Mouse (Mus musculus) kidney, postnatal 0 days (tissue): ENCODE measurements around the gene Arid1b. TPM values are rescaled to one million over a fixed set of nuclear protein-coding genes. Genes with fewer than 3 reads are reported as not detected.

Experiments used
- ATAC-seq: fragments of 200-750 bp; cut with Nextera tagmentation; replicated peaks from 2 replicates; pipeline ENCODE4 v1.8.0; 2017; ENCODE audit warnings: low read depth, moderate number of reproducible peaks, moderate TSS enrichment, moderate library complexity; ENCODE audit not compliant: low FRiP score
- DNase-seq: peaks from one replicate; pipeline ENCODE4 v3.0.0-alpha.2; 2016; ENCODE audit warnings: low spot score
- H3K27ac ChIP-seq: fragments of 300-500 bp; sonication (generic); 2 replicates; pipeline ENCODE4 v1.5.1; 2014; ENCODE audit warnings: mild to moderate bottlenecking
- H3K27me3 ChIP-seq: fragments of 300-500 bp; sonication (generic); 2 replicates; pipeline ENCODE4 v1.6.1; 2014; ENCODE audit warnings: low read length, mixed read lengths; ENCODE audit not compliant: insufficient read depth
- H3K36me3 ChIP-seq: fragments of 300-500 bp; sonication (generic); 2 replicates; pipeline ENCODE4 v1.6.1; 2014; ENCODE audit warnings: low read length, mixed read lengths; ENCODE audit not compliant: insufficient read depth
- H3K4me1 ChIP-seq: fragments of 300-500 bp; sonication (generic); replicated peaks from 2 replicates; pipeline ENCODE4 v1.6.1; 2014; ENCODE audit warnings: antibody characterized with exemption, low read length, mixed read lengths; ENCODE audit not compliant: insufficient read depth
- H3K4me2 ChIP-seq: fragments of 300-500 bp; sonication (generic); 2 replicates; pipeline ENCODE4 v1.6.1; 2014; ENCODE audit warnings: mild to moderate bottlenecking, low read length, moderate library complexity, mixed read lengths
- H3K4me3 ChIP-seq: fragments of 300-500 bp; sonication (generic); replicated peaks from 2 replicates; pipeline ENCODE4 v1.5.1; 2014; ENCODE audit warnings: low read depth, low read length
- H3K9ac ChIP-seq: fragments of 300-500 bp; sonication (generic); 2 replicates; pipeline ENCODE4 v1.6.1; 2014; ENCODE audit warnings: low read depth, low read length
- H3K9me3 ChIP-seq: fragments of 300-500 bp; sonication (generic); replicated peaks from 2 replicates; pipeline ENCODE4 v1.6.1; 2016; ENCODE audit warnings: low read length, inconsistent platforms, mixed read lengths
- CTCF ChIP-seq: IDR thresholded peaks from 2 replicates; pipeline ENCODE4 v1.5.1; 2016; ENCODE audit warnings: antibody characterized with exemption, low read depth, mild to moderate bottlenecking, moderate library complexity
- WGBS: fragments of 180-500 bp; shearing (Covaris S2); extraction: QIAGEN DNeasy Blood & Tissue Kit; methylation state at CpG from one replicate; pipeline ENCODE4 v1.1.7; 2014; 5-methylcytosine and 5-hydroxymethylcytosine counted together
- polyA plus RNA-seq: library from polyadenylated mRNA; unstranded; fragments of >200 nt; fragmentation: Nextera tagmentation; extraction: Ambion mirVana; gene quantifications from 2 replicates; pipeline ENCODE4 v1.2.1, GENCODE M21; 2015

Gene Arid1b
- polyA plus RNA-seq, 1 experiment from 2014 or later: 9.2 TPM

DNA sequence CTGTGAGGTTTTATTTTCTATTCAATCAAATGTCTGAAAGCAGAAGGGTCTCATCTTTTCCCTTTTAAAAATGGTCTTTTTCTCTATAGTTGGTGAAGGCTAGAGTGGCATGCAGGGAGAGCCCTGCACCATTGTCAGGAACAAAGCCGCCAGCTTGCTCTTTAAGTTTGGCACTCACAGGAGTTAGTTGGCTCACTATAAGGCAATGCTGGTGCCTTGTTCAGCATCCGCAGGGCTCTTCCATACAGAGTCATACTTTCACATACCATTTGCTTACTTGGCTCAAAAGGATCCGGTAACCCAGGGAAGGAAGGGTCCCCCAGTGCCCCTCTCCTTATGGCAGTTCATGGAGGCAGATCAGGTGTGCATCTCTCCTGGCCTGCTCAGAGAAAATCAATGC lies 279.0 kb downstream of the Arid1b start:
- H3K36me3 ChIP-seq: 0 out of 2 replicates have a peak, but pooled peaks cover 2% of the 10 kb centered on the region
- no peak overlapping the region for H3K9ac ChIP-seq
- no peaks in the 10 kb centered on the region for H3K9me3 ChIP-seq
- TF ChIP-seq CTCF: no peak
- DNase-seq: no peak
- H3K4me3 ChIP-seq: no peak overlapping the region
- no peak overlapping the region for H3K4me2 ChIP-seq
- ATAC-seq: no peak
- WGBS: 91% methylated on average over 3 of the region's 3 CpGs
- H3K4me1 ChIP-seq: 0 out of 2 replicates have a peak, but pooled peaks cover 3% of the 10 kb centered on the region
- no peak overlapping the region for H3K27ac ChIP-seq
- no peaks in the 10 kb centered on the region for H3K27me3 ChIP-seq

- DNase-seq: no peak
These were observed 279.6 kb downstream of the Arid1b start for GRCm38 (mm10) chr17:5273685-5274084.

GRCm38 (mm10) chr17:5274429-5274828 lies 280.3 kb downstream of the Arid1b start:
- H3K27ac ChIP-seq: no peak overlapping the region
- ATAC-seq: no peak

More at GRCm38 (mm10) chr17:5273685-5274084, 279.6 kb downstream of the Arid1b start:
- no peak overlapping the region for H3K27ac ChIP-seq
- no peak overlapping the region for H3K4me3 ChIP-seq
- no peaks in the 10 kb centered on the region for H3K27me3 ChIP-seq
- 0 out of 2 replicates have a peak, but pooled peaks cover 3% of the 10 kb centered on the region for H3K4me1 ChIP-seq
- 66% methylated on average over 3 of the region's 3 CpGs for WGBS
- no peaks in the 10 kb centered on the region for H3K36me3 ChIP-seq
- no peaks in the 10 kb centered on the region for H3K9me3 ChIP-seq
- no peak for ATAC-seq
- TF ChIP-seq CTCF: no peak
- no peak overlapping the region for H3K4me2 ChIP-seq
- H3K9ac ChIP-seq: no peak overlapping the region

DNA sequence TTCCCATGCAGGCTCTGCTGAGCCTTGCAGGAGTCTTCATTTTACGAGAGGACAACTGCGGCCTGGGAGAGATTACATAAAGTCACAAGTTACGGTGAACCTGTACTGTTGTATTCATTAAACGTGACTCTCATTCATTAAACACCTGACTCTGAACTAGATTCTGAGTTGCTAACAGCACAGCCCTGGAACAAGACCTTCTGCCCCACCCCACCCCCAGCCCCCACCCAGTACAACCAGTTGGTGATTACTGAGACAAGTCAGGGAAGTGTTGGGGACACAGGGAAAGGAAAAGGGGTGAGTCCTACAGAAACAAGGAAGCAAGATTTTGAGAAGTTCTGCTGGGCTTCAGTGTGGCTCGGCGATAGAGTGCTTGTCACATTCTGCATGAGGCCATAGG lies 281.6 kb downstream of the Arid1b start:
- 80% methylated on average over 6 of the region's 6 CpGs for WGBS
- Histone ChIP-seq H3K4me2 (no peak overlapping the region), H3K9me3 (no peaks in the 10 kb centered on the region), H3K4me1 (no peaks in the 10 kb centered on the region; the same call in 1 of the 2 replicates), H3K27ac (no peak overlapping the region), H3K27me3 (no peaks in the 10 kb centered on the region), H3K9ac (no peak overlapping the region), H3K4me3 (no peak overlapping the region), H3K36me3 (0 out of 2 replicates have a peak, but pooled peaks cover 3% of the 10 kb centered on the region)
- ATAC-seq (no peak), DNase-seq (no peak)
- no peak for TF ChIP-seq CTCF

More at GRCm38 (mm10) chr17:5274429-5274828, 280.3 kb downstream of the Arid1b start:
- WGBS: 46% methylated on average over 3 of the region's 3 CpGs
- Histone ChIP-seq H3K4me1 (no peaks in the 10 kb centered on the region), H3K9me3 (no peaks in the 10 kb centered on the region), H3K27me3 (no peaks in the 10 kb centered on the region), H3K36me3 (no peaks in the 10 kb centered on the region), H3K4me2 (no peak overlapping the region), H3K9ac (no peak overlapping the region), H3K4me3 (no peak overlapping the region)
- DNase-seq: peak; percentile 27
- no peak for TF ChIP-seq CTCF

GRCm38 (mm10) chr17:5277137-5277871 lies 283.2 kb downstream of the Arid1b start:
- H3K9ac ChIP-seq: no peak overlapping the region
- H3K4me3 ChIP-seq: no peak overlapping the region
- no peak for TF ChIP-seq CTCF
- H3K4me1 ChIP-seq: no peaks in the 10 kb centered on the region; the same call in 1 of the 2 replicates
- no peak overlapping the region for H3K27ac ChIP-seq
- H3K9me3 ChIP-seq: no peaks in the 10 kb centered on the region
- no peak overlapping the region for H3K4me2 ChIP-seq
- 0 out of 2 replicates have a peak, but pooled peaks cover 7% of the 10 kb centered on the region for H3K36me3 ChIP-seq
- no peak for ATAC-seq
- no peak for DNase-seq
- no peaks in the 10 kb centered on the region for H3K27me3 ChIP-seq
- WGBS: 88% methylated on average over 17 of the region's 17 CpGs

GRCm38 (mm10) chr17:5280499-5281053 lies 286.4 kb downstream of the Arid1b start:
- DNase-seq (no peak), ATAC-seq (no peak)
- Histone ChIP-seq H3K36me3 (0 out of 2 replicates have a peak, but pooled peaks cover 7% of the 10 kb centered on the region), H3K9ac (no peak overlapping the region), H3K4me2 (no peak overlapping the region), H3K27me3 (no peaks in the 10 kb centered on the region), H3K4me1 (no peaks in the 10 kb centered on the region; the same call in 1 of the 2 replicates), H3K9me3 (no peaks in the 10 kb centered on the region), H3K4me3 (no peak overlapping the region), H3K27ac (no peak overlapping the region)
- no peak for TF ChIP-seq CTCF
- 84% methylated on average over 4 of the region's 4 CpGs for WGBS
